Mouse (Mus musculus): Measurements from ENCODE around the gene Runx1. TPM values are rescaled to one million over a fixed set of nuclear protein-coding genes. Genes with fewer than 3 reads are reported as not detected.

Runx1 gene
- polyA plus RNA-seq, 1 experiment from 2014 or later, result 1.1 TPM

- H3K27ac ChIP-seq, result no peak overlapping the region
- no peak overlapping the region for H3K9ac ChIP-seq (replicated peaks)
- H3K36me3 ChIP-seq, result no peaks in the 10 kb centered on the region
- H3K4me2 ChIP-seq (replicated peaks), result no peak overlapping the region
- peaks cover 9% of the 10 kb centered on the region for H3K4me1 ChIP-seq (replicated peaks)
- H3K9me3 ChIP-seq, result no peaks in the 10 kb centered on the region
- no peaks in the 10 kb centered on the region for H3K27me3 ChIP-seq
- 77% methylated on average over 6 of the region's 6 CpGs for WGBS
- ATAC-seq, result no peak
- H3K4me3 ChIP-seq (replicated peaks), result no peak overlapping the region
Observed at GRCm38 (mm10) chr16:92786276-92786882, 39.6 kb downstream of the Runx1 start.

- H3K27me3 ChIP-seq, result no peaks in the 10 kb centered on the region
- H3K4me2 ChIP-seq (replicated peaks), result no peak overlapping the region
- H3K36me3 ChIP-seq, result no peaks in the 10 kb centered on the region
- peaks cover 9% of the 10 kb centered on the region for H3K4me1 ChIP-seq (replicated peaks)
- ATAC-seq, result no peak
- H3K9ac ChIP-seq (replicated peaks), result no peak overlapping the region
- no peak overlapping the region for H3K27ac ChIP-seq
- H3K9me3 ChIP-seq, result no peaks in the 10 kb centered on the region
- WGBS, result 55% methylated on average over 7 of the region's 7 CpGs
- H3K4me3 ChIP-seq (replicated peaks), result no peak overlapping the region
Observed at GRCm38 (mm10) chr16:92783651-92784131, 42.3 kb downstream of the Runx1 start.

GRCm38 (mm10) chr16:92782408-92782807, 43.5 kb downstream of the Runx1 start:
- Histone ChIP-seq H3K27me3 (no peaks in the 10 kb centered on the region), H3K4me3 (replicated peaks) (no peak overlapping the region), H3K27ac (no peak overlapping the region), H3K9ac (replicated peaks) (no peak overlapping the region), H3K36me3 (no peaks in the 10 kb centered on the region), H3K4me2 (replicated peaks) (no peak overlapping the region), H3K9me3 (no peaks in the 10 kb centered on the region), H3K4me1 (replicated peaks) (peaks cover 9% of the 10 kb centered on the region)
- no peak for ATAC-seq
- 81% methylated on average over 6 of the region's 6 CpGs for WGBS

GRCm38 (mm10) chr16:92779896-92780435, 46.0 kb downstream of the Runx1 start:
- Histone ChIP-seq H3K4me2 (replicated peaks) (no peak overlapping the region), H3K27ac (no peak overlapping the region), H3K4me1 (replicated peaks) (peaks cover 9% of the 10 kb centered on the region), H3K36me3 (no peaks in the 10 kb centered on the region), H3K9ac (replicated peaks) (no peak overlapping the region), H3K27me3 (no peaks in the 10 kb centered on the region), H3K4me3 (replicated peaks) (no peak overlapping the region), H3K9me3 (no peaks in the 10 kb centered on the region)
- 91% methylated on average over 9 of the region's 9 CpGs for WGBS
- ATAC-seq, result no peak

- H3K9me3 ChIP-seq, result no peaks in the 10 kb centered on the region
- H3K27me3 ChIP-seq, result no peaks in the 10 kb centered on the region
- H3K4me1 ChIP-seq (replicated peaks), result peaks cover 8% of the 10 kb centered on the region
- 91% methylated on average over 2 of the region's 2 CpGs for WGBS
- H3K4me2 ChIP-seq (replicated peaks), result no peak overlapping the region
- H3K4me3 ChIP-seq (replicated peaks), result no peak overlapping the region
- H3K36me3 ChIP-seq, result no peaks in the 10 kb centered on the region
- no peak overlapping the region for H3K27ac ChIP-seq
- no peak overlapping the region for H3K9ac ChIP-seq (replicated peaks)
- ATAC-seq, result no peak
Observed at GRCm38 (mm10) chr16:92779175-92779574, 46.8 kb downstream of the Runx1 start.

GRCm38 (mm10) chr16:92778096-92778780, 47.7 kb downstream of the Runx1 start:
- H3K9me3 ChIP-seq, result no peaks in the 10 kb centered on the region
- no peaks in the 10 kb centered on the region for H3K4me1 ChIP-seq (replicated peaks)
- H3K36me3 ChIP-seq, result no peaks in the 10 kb centered on the region
- H3K4me3 ChIP-seq (replicated peaks), result no peak overlapping the region
- no peak overlapping the region for H3K27ac ChIP-seq
- no peaks in the 10 kb centered on the region for H3K27me3 ChIP-seq
- no peak overlapping the region for H3K4me2 ChIP-seq (replicated peaks)
- WGBS, result 33% methylated on average over 9 of the region's 9 CpGs
- no peak for ATAC-seq
- no peak overlapping the region for H3K9ac ChIP-seq (replicated peaks)

GRCm38 (mm10) chr16:92767862-92768261, 58.1 kb downstream of the Runx1 start:
- no peak overlapping the region for H3K27ac ChIP-seq
- ATAC-seq, result no peak
- H3K27me3 ChIP-seq, result no peaks in the 10 kb centered on the region
- no peak overlapping the region for H3K9ac ChIP-seq (replicated peaks)
- no peaks in the 10 kb centered on the region; the same call in 1 of the 2 replicates for H3K4me1 ChIP-seq (replicated peaks)
- 90% methylated on average over 4 of the region's 4 CpGs for WGBS
- H3K36me3 ChIP-seq, result no peaks in the 10 kb centered on the region
- no peak overlapping the region for H3K4me2 ChIP-seq (replicated peaks)
- no peaks in the 10 kb centered on the region for H3K9me3 ChIP-seq
- no peak overlapping the region for H3K4me3 ChIP-seq (replicated peaks)

- Histone ChIP-seq H3K4me3 (replicated peaks) (no peak overlapping the region), H3K9ac (replicated peaks) (no peak overlapping the region), H3K27ac (no peak overlapping the region), H3K9me3 (no peaks in the 10 kb centered on the region), H3K4me1 (replicated peaks) (no peaks in the 10 kb centered on the region; the same call in 1 of the 2 replicates), H3K27me3 (no peaks in the 10 kb centered on the region), H3K36me3 (no peaks in the 10 kb centered on the region), H3K4me2 (replicated peaks) (no peak overlapping the region)
- no peak for ATAC-seq
- 94% methylated on average over 7 of the region's 7 CpGs for WGBS
Observed at GRCm38 (mm10) chr16:92767423-92767822, 58.5 kb downstream of the Runx1 start.

- H3K27me3 ChIP-seq, result no peaks in the 10 kb centered on the region
- no peaks in the 10 kb centered on the region for H3K9me3 ChIP-seq
- no peaks in the 10 kb centered on the region for H3K36me3 ChIP-seq
- no peak overlapping the region for H3K9ac ChIP-seq (replicated peaks)
- no peak overlapping the region for H3K27ac ChIP-seq
- WGBS, result 71% methylated on average over 13 of the region's 13 CpGs
- no peaks in the 10 kb centered on the region; the same call in 1 of the 2 replicates for H3K4me1 ChIP-seq (replicated peaks)
- no peak for ATAC-seq
- H3K4me2 ChIP-seq (replicated peaks), result no peak overlapping the region
- no peak overlapping the region for H3K4me3 ChIP-seq (replicated peaks)
Observed at GRCm38 (mm10) chr16:92764741-92765396, 61.1 kb downstream of the Runx1 start.

GRCm38 (mm10) chr16:92763666-92764065, 62.3 kb downstream of the Runx1 start:
- Histone ChIP-seq H3K36me3 (no peaks in the 10 kb centered on the region), H3K4me2 (replicated peaks) (no peak overlapping the region), H3K4me1 (replicated peaks) (no peaks in the 10 kb centered on the region; the same call in 1 of the 2 replicates), H3K4me3 (replicated peaks) (no peak overlapping the region), H3K9ac (replicated peaks) (no peak overlapping the region), H3K9me3 (no peaks in the 10 kb centered on the region), H3K27ac (no peak overlapping the region), H3K27me3 (no peaks in the 10 kb centered on the region)
- no peak for ATAC-seq
- WGBS, result 93% methylated on average over 3 of the region's 3 CpGs

- Histone ChIP-seq H3K4me1 (replicated peaks) (no peaks in the 10 kb centered on the region; the same call in 1 of the 2 replicates), H3K27me3 (no peaks in the 10 kb centered on the region), H3K4me3 (replicated peaks) (no peak overlapping the region), H3K4me2 (replicated peaks) (no peak overlapping the region), H3K36me3 (no peaks in the 10 kb centered on the region), H3K9me3 (no peaks in the 10 kb centered on the region), H3K27ac (no peak overlapping the region), H3K9ac (replicated peaks) (no peak overlapping the region)
- ATAC-seq, result no peak
- WGBS, result 83% methylated on average over 15 of the region's 15 CpGs
Observed at GRCm38 (mm10) chr16:92761968-92762521, 63.9 kb downstream of the Runx1 start.

- Histone ChIP-seq H3K4me2 (replicated peaks) (no peak overlapping the region), H3K9ac (replicated peaks) (no peak overlapping the region), H3K9me3 (no peaks in the 10 kb centered on the region), H3K27ac (no peak overlapping the region), H3K36me3 (no peaks in the 10 kb centered on the region), H3K4me3 (replicated peaks) (no peak overlapping the region), H3K4me1 (replicated peaks) (no peaks in the 10 kb centered on the region; the same call in 1 of the 2 replicates), H3K27me3 (no peaks in the 10 kb centered on the region)
- 98% methylated on average over 3 of the region's 3 CpGs for WGBS
- no peak for ATAC-seq
Observed at GRCm38 (mm10) chr16:92760091-92760490, 65.9 kb downstream of the Runx1 start.
